Mouse (Mus musculus): ENCODE results near the gene Pard3. TPM values are rescaled to one million over a fixed set of nuclear protein-coding genes. Genes with fewer than 3 reads are reported as not detected.

The Pard3 gene
- polyA plus RNA-seq, 1 experiment from 2014 or later = 14.6 TPM

DNA sequence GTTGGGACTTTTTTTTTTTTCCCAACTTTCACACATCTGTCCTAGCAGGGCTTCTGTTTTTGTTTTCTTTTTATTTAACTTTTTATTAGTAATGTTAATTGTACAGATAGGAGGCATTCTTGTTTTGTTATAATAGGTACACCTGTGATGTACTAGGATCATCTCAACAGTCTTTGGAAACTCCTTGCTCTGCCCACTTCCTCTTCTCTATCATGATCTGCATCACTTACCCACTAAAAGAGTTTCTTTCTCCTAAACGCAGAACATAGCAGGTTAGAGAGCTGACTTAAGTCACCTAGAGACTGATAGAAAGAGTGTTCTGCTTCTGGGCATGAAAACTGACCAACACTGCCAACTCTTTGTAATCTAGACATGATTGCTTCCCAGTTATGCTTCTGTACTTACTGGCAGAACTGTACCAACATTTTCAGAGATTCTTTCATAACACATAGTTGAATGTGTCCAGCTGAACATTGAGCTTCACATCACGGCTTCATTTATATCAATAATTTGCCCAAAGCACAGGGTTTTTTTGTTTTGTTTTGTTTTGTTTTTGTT is 398.8 kb downstream of the Pard3 start:
- Histone ChIP-seq H3K9me3 (replicated peaks; ENCODE audit: control insufficient read depth, low read length, poor library complexity, severe bottlenecking) (no peaks in the 10 kb centered on the region), H3K36me3 (ENCODE audit: control insufficient read depth, insufficient read depth, low read length) (no peaks in the 10 kb centered on the region), H3K4me3 (ENCODE audit: low read depth, low read length) (no peak overlapping the region), H3K27ac (ENCODE audit: low read length) (no peak overlapping the region), H3K4me2 (ENCODE audit: low read length) (no peak overlapping the region), H3K27me3 (ENCODE audit: control insufficient read depth, insufficient read depth, low read depth, low read length) (no peaks in the 10 kb centered on the region), H3K9ac (ENCODE audit: low read depth, low read length) (no peak overlapping the region), H3K4me1 (ENCODE audit: control insufficient read depth, insufficient read depth, low read length) (no peaks in the 10 kb centered on the region)
- ATAC-seq = no peak
- WGBS = 93% methylated on average over 2 of the region's 2 CpGs

DNA sequence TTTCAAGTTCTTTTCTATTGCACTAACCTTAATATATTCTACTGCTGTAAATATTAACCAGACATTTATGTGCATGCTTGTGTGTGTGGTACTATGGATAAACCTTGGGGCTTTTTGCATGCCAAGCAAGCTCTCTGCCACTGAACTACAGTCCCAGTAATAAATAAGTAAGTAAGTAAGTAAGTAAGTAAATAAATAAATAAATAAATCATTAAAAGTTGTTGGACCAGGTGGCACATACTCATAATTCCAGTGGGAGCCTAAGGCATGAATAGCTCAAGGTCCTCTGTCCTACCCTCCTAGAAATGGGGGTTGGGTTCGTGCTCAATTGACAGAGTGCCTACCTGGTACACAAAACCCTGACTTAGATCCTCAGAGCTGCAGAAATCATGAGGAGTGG is 400.6 kb downstream of the Pard3 start:
- H3K36me3 ChIP-seq (ENCODE audit: control insufficient read depth, insufficient read depth, low read length) = no peaks in the 10 kb centered on the region
- 93% methylated on average over 1 of the region's 1 CpGs for WGBS
- ATAC-seq = no peak
- H3K4me3 ChIP-seq (ENCODE audit: low read depth, low read length) = no peak overlapping the region
- H3K4me1 ChIP-seq (ENCODE audit: control insufficient read depth, insufficient read depth, low read length) = no peaks in the 10 kb centered on the region
- no peak overlapping the region for H3K9ac ChIP-seq (ENCODE audit: low read depth, low read length)
- H3K9me3 ChIP-seq (replicated peaks; ENCODE audit: control insufficient read depth, low read length, poor library complexity, severe bottlenecking) = no peaks in the 10 kb centered on the region
- H3K27ac ChIP-seq (ENCODE audit: low read length) = no peak overlapping the region
- no peak overlapping the region for H3K4me2 ChIP-seq (ENCODE audit: low read length)
- no peaks in the 10 kb centered on the region for H3K27me3 ChIP-seq (ENCODE audit: control insufficient read depth, insufficient read depth, low read depth, low read length)

DNA sequence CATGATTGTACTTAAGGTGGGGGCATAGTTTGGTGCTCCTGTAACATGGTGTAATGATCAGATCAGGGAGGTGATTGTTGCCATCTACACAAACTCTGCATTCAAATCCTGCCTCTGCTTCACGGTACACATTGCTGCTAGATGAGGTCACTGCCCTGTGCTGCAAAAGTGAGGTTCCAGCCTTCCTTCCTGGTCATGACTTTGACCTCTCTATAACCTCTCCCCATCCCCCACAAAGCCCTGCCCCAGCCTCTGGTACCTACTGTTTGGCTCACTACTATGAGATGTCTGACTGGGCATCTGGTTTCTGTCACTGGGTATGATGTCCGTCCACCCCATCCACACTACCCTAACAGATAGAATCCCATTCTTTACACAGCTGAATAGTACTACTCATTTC is 408.5 kb downstream of the Pard3 start:
- Histone ChIP-seq H3K9ac (ENCODE audit: low read depth, low read length) (no peak overlapping the region), H3K27me3 (ENCODE audit: control insufficient read depth, insufficient read depth, low read depth, low read length) (no peaks in the 10 kb centered on the region), H3K27ac (ENCODE audit: low read length) (no peak overlapping the region), H3K36me3 (ENCODE audit: control insufficient read depth, insufficient read depth, low read length) (no peaks in the 10 kb centered on the region), H3K4me1 (ENCODE audit: control insufficient read depth, insufficient read depth, low read length) (no peaks in the 10 kb centered on the region), H3K9me3 (replicated peaks; ENCODE audit: control insufficient read depth, low read length, poor library complexity, severe bottlenecking) (no peaks in the 10 kb centered on the region), H3K4me3 (ENCODE audit: low read depth, low read length) (no peak overlapping the region), H3K4me2 (ENCODE audit: low read length) (no peak overlapping the region)
- no peak for ATAC-seq
- WGBS = 83% methylated on average over 2 of the region's 2 CpGs

DNA sequence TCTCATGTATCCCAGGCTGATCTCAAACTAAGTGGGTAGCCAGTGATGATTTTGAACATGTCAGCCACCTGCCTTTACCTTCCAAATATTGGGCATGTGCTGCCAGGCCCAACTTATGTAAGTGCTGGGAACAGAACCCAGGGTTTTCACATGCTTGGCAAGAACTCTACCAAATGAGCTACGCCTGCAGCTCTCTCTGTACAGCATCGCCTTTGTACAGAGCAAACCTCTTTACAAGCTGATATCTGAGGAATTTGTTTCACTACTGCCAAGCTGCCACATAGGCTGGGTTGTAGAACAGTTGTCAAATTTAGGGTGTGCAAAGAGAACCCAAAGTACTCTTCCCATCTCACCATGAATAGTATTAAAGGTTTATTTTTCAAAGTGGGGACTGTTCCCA is 416.3 kb downstream of the Pard3 start:
- Histone ChIP-seq H3K4me1 (ENCODE audit: control insufficient read depth, insufficient read depth, low read length) (no peaks in the 10 kb centered on the region; the same call in 1 of the 2 replicates), H3K9ac (ENCODE audit: low read depth, low read length) (no peak overlapping the region), H3K27ac (ENCODE audit: low read length) (no peak overlapping the region), H3K36me3 (ENCODE audit: control insufficient read depth, insufficient read depth, low read length) (no peaks in the 10 kb centered on the region), H3K9me3 (replicated peaks; ENCODE audit: control insufficient read depth, low read length, poor library complexity, severe bottlenecking) (no peaks in the 10 kb centered on the region), H3K27me3 (ENCODE audit: control insufficient read depth, insufficient read depth, low read depth, low read length) (no peaks in the 10 kb centered on the region), H3K4me2 (ENCODE audit: low read length) (no peak overlapping the region), H3K4me3 (ENCODE audit: low read depth, low read length) (no peak overlapping the region)
- ATAC-seq = no peak
- 96% methylated on average over 2 of the region's 2 CpGs for WGBS

DNA sequence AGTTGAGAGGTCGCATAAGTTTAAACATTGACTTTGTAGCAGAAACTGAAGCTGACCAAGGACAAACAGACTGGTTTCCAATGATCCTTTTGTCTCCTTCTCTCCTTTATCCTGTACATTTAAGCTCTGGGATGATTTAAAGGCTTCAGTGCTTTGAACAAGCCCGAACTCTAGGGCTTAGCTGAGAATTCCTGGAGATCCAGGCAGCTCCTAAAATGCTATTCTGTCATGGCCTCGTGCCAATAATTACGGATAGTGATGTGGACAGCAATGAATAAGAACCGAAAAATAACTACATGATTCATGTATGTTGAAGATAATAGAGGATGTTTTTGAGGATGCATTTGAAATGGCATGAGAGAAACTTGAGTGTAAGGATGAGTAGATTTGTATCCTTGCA is 421.9 kb downstream of the Pard3 start:
- H3K4me1 ChIP-seq (ENCODE audit: control insufficient read depth, insufficient read depth, low read length) = no peaks in the 10 kb centered on the region; the same call in 1 of the 2 replicates

DNA sequence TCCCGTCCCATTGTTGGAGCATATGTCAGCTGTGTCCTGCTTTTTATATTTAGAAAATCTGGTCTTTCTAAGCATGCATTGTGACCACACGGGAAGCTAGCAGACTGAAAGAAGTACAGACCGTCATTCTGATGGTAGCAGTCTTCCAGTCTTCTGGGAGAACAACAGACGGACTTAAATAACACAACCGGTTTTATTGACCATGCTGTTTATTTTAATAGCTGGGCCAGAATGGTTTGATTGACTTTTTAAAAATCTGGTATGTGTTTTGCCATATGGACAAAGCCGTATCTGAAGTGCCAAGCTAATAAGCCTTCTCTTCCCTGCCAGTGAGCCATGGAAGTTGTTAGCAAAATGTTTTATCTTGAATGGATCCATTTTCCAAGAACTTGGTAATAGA is 428.3 kb downstream of the Pard3 start:
- 52% methylated on average over 6 of the region's 6 CpGs for WGBS
- H3K27ac ChIP-seq (ENCODE audit: low read length) = no peak overlapping the region
- H3K9me3 ChIP-seq (replicated peaks; ENCODE audit: control insufficient read depth, low read length, poor library complexity, severe bottlenecking) = no peaks in the 10 kb centered on the region

More for the DNA sequence above, 421.9 kb downstream of the Pard3 start:
- Histone ChIP-seq H3K9me3 (replicated peaks; ENCODE audit: control insufficient read depth, low read length, poor library complexity, severe bottlenecking) (no peaks in the 10 kb centered on the region), H3K9ac (ENCODE audit: low read depth, low read length) (no peak overlapping the region), H3K36me3 (ENCODE audit: control insufficient read depth, insufficient read depth, low read length) (no peaks in the 10 kb centered on the region), H3K4me2 (ENCODE audit: low read length) (no peak overlapping the region), H3K4me3 (ENCODE audit: low read depth, low read length) (no peak overlapping the region), H3K27ac (ENCODE audit: low read length) (no peak overlapping the region), H3K27me3 (ENCODE audit: control insufficient read depth, insufficient read depth, low read depth, low read length) (no peaks in the 10 kb centered on the region)
- 57% methylated on average over 5 of the region's 5 CpGs for WGBS
- ATAC-seq = no peak

DNA sequence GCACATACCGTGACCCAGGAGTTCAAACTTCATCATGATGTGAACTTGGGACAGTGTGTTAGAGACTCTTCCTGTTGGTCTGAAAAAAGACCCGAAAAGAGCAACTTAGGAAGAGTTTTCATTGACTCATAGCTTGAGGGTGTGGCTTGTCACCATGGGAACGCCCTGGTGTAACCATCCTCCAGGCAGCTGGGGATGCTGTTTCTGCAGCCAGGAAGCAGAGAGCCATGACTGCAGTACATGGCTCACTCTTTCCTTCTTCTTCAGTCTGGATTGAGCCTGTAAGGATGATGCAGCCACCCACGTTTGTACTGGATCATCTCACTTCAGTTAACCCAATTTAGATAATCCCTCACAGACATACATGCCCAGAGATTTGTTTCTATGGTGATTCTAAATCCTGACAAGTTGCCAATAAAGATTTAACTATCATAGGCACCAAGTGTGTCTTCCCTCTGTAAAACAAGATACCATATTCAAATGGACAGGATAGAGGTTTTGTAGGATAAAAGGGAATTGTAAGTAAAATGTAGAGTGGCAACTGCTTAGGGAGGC is 431.6 kb downstream of the Pard3 start:
- H3K4me3 ChIP-seq (ENCODE audit: low read depth, low read length) = no peak overlapping the region
- no peak overlapping the region for H3K4me2 ChIP-seq (ENCODE audit: low read length)
- H3K9ac ChIP-seq (ENCODE audit: low read depth, low read length) = no peak overlapping the region
- 63% methylated on average over 4 of the region's 4 CpGs for WGBS
- no peak for ATAC-seq
- H3K27me3 ChIP-seq (ENCODE audit: control insufficient read depth, insufficient read depth, low read depth, low read length) = no peaks in the 10 kb centered on the region
- H3K36me3 ChIP-seq (ENCODE audit: control insufficient read depth, insufficient read depth, low read length) = no peaks in the 10 kb centered on the region
- H3K4me1 ChIP-seq (ENCODE audit: control insufficient read depth, insufficient read depth, low read length) = peaks cover 21% of the 10 kb centered on the region
- H3K9me3 ChIP-seq (replicated peaks; ENCODE audit: control insufficient read depth, low read length, poor library complexity, severe bottlenecking) = no peaks in the 10 kb centered on the region
- no peak overlapping the region for H3K27ac ChIP-seq (ENCODE audit: low read length)

More for the DNA sequence above, 428.3 kb downstream of the Pard3 start:
- Histone ChIP-seq H3K27me3 (ENCODE audit: control insufficient read depth, insufficient read depth, low read depth, low read length) (no peaks in the 10 kb centered on the region), H3K9ac (ENCODE audit: low read depth, low read length) (no peak overlapping the region), H3K4me1 (ENCODE audit: control insufficient read depth, insufficient read depth, low read length) (peaks cover 3% of the 10 kb centered on the region; the same call in 1 of the 2 replicates), H3K4me3 (ENCODE audit: low read depth, low read length) (no peak overlapping the region), H3K36me3 (ENCODE audit: control insufficient read depth, insufficient read depth, low read length) (no peaks in the 10 kb centered on the region), H3K4me2 (ENCODE audit: low read length) (no peak overlapping the region)
- no peak for ATAC-seq

DNA sequence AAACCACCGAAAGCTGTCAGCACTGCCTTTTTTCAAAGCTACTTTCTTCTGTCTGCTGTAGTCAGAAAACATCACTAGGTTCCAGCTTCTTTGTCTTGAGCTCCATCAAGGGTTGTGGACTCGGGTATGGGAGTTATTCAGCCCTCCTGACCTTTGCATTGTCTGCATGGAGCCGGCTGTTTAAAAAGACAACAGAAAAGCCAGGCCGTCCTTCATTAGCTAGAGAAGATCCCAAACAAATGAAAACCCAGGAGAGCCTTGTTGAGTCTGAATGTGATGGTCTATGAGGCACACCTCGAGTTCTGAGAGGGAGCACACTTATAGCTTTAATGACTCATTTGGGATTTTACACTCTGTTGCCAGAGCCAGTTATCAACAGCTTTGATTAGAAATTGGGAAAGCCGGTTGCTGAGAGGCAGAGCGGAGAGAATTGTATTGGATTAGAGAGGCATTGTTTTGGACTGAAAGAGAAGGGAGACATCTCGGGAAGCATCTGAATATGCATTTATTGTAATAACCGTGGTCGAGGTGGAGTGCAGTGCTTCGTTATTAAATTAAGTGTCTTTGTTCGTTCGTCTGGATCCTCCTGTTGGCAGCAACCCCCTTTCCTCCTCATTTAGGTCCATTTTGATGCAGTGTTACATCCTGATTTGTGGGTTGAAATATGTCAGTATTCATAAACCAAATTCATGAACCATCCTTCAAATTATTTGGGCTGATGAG is 435.5 kb downstream of the Pard3 start:
- H3K9me3 ChIP-seq (replicated peaks; ENCODE audit: control insufficient read depth, low read length, poor library complexity, severe bottlenecking) = no peaks in the 10 kb centered on the region

DNA sequence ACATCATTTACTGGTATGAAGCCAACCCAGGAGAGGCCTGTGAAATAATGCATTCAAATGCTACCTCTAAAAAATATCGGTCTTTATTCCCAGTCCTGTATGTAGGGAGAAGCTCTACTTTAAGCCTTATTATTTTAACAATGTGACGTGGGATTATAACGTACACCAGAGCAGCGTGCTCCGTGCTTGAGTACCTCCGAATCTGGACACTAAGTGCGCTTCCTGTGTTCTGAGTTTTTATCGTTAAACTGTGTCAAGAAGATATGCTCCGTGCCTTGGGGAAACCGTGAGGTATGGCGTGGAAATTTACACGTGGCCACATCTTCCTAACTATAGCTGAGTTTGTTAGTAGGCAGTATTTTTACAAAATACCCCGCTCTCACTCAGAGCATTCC is 436.0 kb downstream of the Pard3 start:
- Histone ChIP-seq H3K9me3 (replicated peaks; ENCODE audit: control insufficient read depth, low read length, poor library complexity, severe bottlenecking) (no peaks in the 10 kb centered on the region), H3K36me3 (ENCODE audit: control insufficient read depth, insufficient read depth, low read length) (no peaks in the 10 kb centered on the region), H3K27ac (ENCODE audit: low read length) (peak overlapping the region; percentile 14), H3K4me3 (ENCODE audit: low read depth, low read length) (no peak overlapping the region), H3K4me1 (ENCODE audit: control insufficient read depth, insufficient read depth, low read length) (peaks cover 30% of the 10 kb centered on the region), H3K27me3 (ENCODE audit: control insufficient read depth, insufficient read depth, low read depth, low read length) (no peaks in the 10 kb centered on the region), H3K9ac (ENCODE audit: low read depth, low read length) (peak overlapping the region; percentile 46; the same call in 1 of the 2 replicates), H3K4me2 (ENCODE audit: low read length) (peak overlapping the region; percentile 33)
- WGBS = 31% methylated on average over 13 of the region's 13 CpGs
- ATAC-seq = peak; percentile 54; the same call in 1 of the 2 replicates

More for the DNA sequence above, 435.5 kb downstream of the Pard3 start:
- ATAC-seq = peak; percentile 68; the same call in 1 of the 2 replicates
- Histone ChIP-seq H3K4me2 (ENCODE audit: low read length) (peak overlapping the region; percentile 33; the same call in 1 of the 2 replicates), H3K4me3 (ENCODE audit: low read depth, low read length) (no peak overlapping the region), H3K9ac (ENCODE audit: low read depth, low read length) (no peak overlapping the region), H3K36me3 (ENCODE audit: control insufficient read depth, insufficient read depth, low read length) (no peaks in the 10 kb centered on the region), H3K4me1 (ENCODE audit: control insufficient read depth, insufficient read depth, low read length) (peaks cover 30% of the 10 kb centered on the region), H3K27ac (ENCODE audit: low read length) (peak overlapping the region; percentile 14), H3K27me3 (ENCODE audit: control insufficient read depth, insufficient read depth, low read depth, low read length) (no peaks in the 10 kb centered on the region)
- 7% methylated on average over 13 of the region's 13 CpGs for WGBS
